Mouse (Mus musculus): Measurements from ENCODE around the gene Hsdl1. TPM values are rescaled to one million over a fixed set of nuclear protein-coding genes. Genes with fewer than 3 reads are reported as not detected.

Gene Hsdl1
- total RNA-seq, 4 experiments from 2014 or later: 18.4 to 22.3 (median 19.8) TPM

- no peak for DNase-seq (ENCODE audit: low spot score)
Observed at GRCm38 (mm10) chr8:119530937-119531336, 44.0 kb downstream of the Hsdl1 start.

GRCm38 (mm10) chr8:119528762-119529161, 46.2 kb downstream of the Hsdl1 start:
- no peak for DNase-seq (ENCODE audit: low spot score)

- no peak for DNase-seq (ENCODE audit: low spot score)
Observed at GRCm38 (mm10) chr8:119520102-119520501, 54.9 kb downstream of the Hsdl1 start.

GRCm38 (mm10) chr8:119516674-119517073, 58.3 kb downstream of the Hsdl1 start:
- no peak for DNase-seq (ENCODE audit: low spot score)

GRCm38 (mm10) chr8:119515767-119516166, 59.2 kb downstream of the Hsdl1 start:
- no peak for DNase-seq (ENCODE audit: low spot score)

GRCm38 (mm10) chr8:119514940-119515339, 60.0 kb downstream of the Hsdl1 start:
- DNase-seq (ENCODE audit: low spot score): no peak

GRCm38 (mm10) chr8:119513405-119513804, 61.6 kb downstream of the Hsdl1 start:
- DNase-seq (ENCODE audit: low spot score): no peak

Other genes starting within 250 kb of the Hsdl1 start
- 100 to 1,000 TPM; 154 to 167 (median 157) TPM for gene Hsbp1, start 230.7 kb downstream of the Hsdl1 start, total RNA-seq (2022)
- 100 to 1,000 TPM; 102 to 129 (median 123) TPM for gene Mlycd, start 180.3 kb downstream of the Hsdl1 start, total RNA-seq (2022)
- gene Osgin1, start 141.1 kb downstream of the Hsdl1 start, total RNA-seq (2022): 1 to 10 TPM; 3.4 to 7.6 (median 5.8) TPM
- not detected for gene Necab2, start 128.5 kb downstream of the Hsdl1 start, total RNA-seq (2022)
- not detected for gene Slc38a8, start 73.5 kb downstream of the Hsdl1 start, total RNA-seq (2022)
- 10 to 100 TPM; 31.1 to 34.9 (median 33.1) TPM for gene Mbtps1, start 16.4 kb downstream of the Hsdl1 start, total RNA-seq (2022)
- not detected for gene Dnaaf1, start 52 bp upstream of the Hsdl1 start, total RNA-seq (2022)
- 1 to 10 TPM; 3.4 to 4.4 (median 4.0) TPM for gene Taf1c, start 30.0 kb upstream of the Hsdl1 start, total RNA-seq (2022)
- gene Adad2, start 37.6 kb upstream of the Hsdl1 start, total RNA-seq (2022): not detected
- gene Kcng4, start 60.5 kb upstream of the Hsdl1 start, total RNA-seq (2022): under 1 TPM in 2 of 4 experiments, not detected in 2; 0.09 to 0.12 TPM
- 10 to 100 TPM; 22.2 to 32.4 (median 25.2) TPM for gene Wfdc1, start 91.2 kb upstream of the Hsdl1 start, total RNA-seq (2022)
- under 1 TPM in 1 of 4 experiments, not detected in 3; 0.11 TPM for gene Atp2c2, start 124.8 kb upstream of the Hsdl1 start, total RNA-seq (2022)
- 10 to 100 TPM; 11.3 to 14.3 (median 12.1) TPM for gene Tldc1, start 203.2 kb upstream of the Hsdl1 start, total RNA-seq (2022)